Mouse (Mus musculus) common myeloid progenitor, adult 5-6 weeks (primary cell): ENCODE data around the gene Mak. TPM values are rescaled to one million over a fixed set of nuclear protein-coding genes. Genes with fewer than 3 reads are reported as not detected.

Experiments
- ATAC-seq: replicated peaks from 2 replicates; pipeline ENCODE4 v1.8.0; 2016; ENCODE audit warnings: low read depth, mild to moderate bottlenecking, moderate TSS enrichment, inconsistent platforms; ENCODE audit not compliant: poor library complexity, severe bottlenecking
- total RNA-seq: library from RNA; stranded (forward); fragments of 200-1000, 187-1606 nt; gene quantifications from 2 replicates; pipeline ENCODE4 v1.2.3, GENCODE M21; 2017

Gene Mak
- not detected in 2 replicates for total RNA-seq

DNA sequence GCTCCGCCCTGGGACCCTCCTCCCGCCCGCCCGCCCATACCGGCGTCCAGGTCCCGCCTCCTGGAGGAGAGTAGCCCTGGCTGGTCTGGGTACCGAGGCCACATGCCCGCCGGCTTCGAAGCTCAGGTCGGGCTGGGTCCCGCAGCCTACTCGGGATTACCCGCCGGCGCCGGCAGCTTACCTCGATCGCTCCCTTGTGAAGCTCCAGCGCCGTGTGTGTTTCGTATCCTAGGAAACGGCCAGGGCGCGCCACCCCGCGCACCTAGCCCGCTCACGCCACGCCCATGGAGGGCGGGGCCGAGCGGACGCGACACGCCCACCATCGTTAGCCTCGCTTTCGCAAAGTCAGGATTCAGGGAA, at the start of gene Mak:
Gene Mak (minus strand): TSS at position 286 of the 360 bp plus-strand sequence.
- ATAC-seq, result peak; percentile 81

DNA sequence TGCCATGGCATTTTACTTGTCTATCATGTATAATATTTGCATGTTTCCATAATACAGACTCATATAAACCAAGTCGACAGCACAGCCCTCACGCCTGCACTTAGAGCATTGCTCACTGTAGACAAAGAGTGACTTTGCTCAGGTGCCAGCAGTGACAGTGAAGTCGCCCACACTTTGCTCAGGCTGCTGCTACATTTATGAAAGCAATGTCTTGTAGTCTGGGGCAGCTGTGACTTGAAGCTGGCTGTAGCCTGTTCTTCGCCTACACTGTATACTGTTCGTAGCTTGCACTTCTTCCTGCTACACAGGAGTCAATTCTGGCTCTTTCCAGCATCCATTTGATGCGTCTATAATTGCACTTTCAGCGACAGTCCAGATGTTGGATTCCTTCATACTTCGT, 49.6 kb upstream of the Mak start:
- ATAC-seq, result no peak

DNA sequence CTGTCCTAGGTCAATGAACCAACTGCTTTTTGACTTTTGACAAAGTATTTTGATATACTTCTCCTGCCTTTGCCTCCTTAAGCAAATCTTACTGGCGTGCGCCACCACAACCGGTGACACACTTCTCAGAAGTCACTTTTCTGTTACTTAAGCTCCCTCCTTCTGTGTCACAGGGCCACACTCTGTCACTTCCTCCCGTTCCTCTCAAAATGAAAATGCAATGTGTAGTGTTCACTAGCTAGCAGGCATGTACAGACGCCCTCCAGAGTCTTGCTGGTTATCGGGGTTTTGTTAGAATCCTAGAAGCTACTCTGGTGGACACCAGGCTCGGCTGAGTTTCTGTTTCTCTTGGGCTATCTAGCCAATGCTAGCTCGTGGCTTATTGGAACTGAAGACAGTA, 48.8 kb upstream of the Mak start:
- peak; percentile 47 for ATAC-seq

DNA sequence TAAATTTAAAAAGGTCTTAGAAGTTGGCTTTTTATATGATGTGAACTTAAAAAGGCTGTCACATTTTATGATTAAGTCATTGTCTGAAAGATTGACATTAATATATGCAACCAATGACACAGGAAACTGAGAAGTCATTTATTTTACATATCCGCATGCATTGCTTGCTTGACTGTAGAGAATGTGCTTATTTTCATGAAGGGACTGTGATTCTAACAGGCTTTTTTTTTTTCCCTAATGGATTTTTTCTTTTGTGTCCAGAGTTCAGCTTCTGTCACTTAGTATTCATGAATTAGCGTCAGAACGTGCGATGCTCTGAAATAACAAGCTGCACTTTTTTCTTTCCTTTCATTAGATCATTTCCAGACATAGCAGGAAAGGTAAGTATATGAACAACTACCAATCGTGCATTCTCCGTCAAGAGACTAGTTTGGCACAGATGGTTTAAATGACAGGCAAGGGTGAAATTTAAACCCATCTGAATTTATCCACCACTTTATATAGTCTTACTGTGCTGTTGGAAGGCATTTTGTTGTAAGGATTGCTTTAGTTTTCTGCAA, 44.2 kb upstream of the Mak start:
- ATAC-seq, result no peak

DNA sequence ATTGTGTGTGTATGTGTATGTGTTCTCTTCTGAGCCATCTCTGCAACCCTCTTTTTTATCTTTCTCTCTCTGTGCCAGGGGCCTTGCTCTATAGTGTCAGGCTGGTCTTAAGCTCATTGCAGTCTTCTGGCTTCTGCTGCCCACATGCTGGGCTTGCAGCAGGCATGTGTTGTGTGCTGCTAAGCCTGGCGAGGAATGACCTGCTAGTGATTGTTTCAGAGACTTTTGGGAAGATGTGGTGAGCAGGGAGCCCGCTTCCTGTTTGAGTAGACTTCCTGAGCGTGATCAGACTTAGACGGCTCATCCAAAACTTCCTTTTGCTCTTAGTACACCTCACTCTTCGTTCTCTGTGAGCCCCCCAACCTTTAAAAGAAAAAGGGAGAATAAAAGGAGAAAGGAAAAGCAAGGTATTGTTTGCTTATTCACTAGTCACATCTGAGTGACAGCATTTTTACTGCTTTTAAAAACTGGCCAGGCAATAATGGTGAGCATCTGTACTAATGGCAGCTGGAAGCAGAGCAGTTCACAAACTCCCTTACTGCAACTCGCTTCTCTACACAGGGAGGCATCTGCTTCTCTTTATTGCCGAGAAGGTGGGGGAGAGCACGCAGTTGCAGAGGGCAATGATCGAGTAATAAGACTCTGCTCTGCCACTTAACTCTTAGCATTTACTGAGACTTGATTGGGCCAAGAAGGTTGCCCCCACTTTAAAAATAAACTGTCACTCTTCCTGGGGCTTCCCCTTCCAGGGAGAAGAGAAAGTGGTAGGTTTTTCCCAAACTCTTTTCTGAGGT, 39.8 kb upstream of the Mak start:
- 0 out of 2 replicates have a peak, but pooled peaks have one; percentile 39 for ATAC-seq

DNA sequence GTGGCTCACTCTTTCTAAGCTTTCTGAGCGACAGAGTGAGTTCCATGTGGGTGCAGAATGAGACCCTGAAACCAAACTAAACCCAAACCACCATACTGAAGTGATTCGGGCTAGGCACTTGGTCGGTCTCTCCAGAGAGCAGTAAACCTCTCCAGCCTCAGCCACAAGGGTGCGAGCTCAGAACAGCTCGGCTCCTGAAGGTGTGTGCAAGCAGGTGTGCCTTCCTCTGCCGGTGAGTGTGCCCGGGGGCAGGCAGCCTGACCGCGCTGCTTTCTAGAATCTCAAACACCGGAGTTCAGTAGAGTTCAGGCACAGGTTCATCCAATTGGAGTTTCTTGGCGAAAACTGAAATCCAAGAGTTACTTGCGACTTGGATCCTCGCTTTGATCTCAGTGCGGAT, 34.4 kb upstream of the Mak start, which contains the start of gene Sycp2l:
Gene Sycp2l (plus strand): TSS at position 368 of the 400 bp plus-strand sequence.
- ATAC-seq, result no peak

DNA sequence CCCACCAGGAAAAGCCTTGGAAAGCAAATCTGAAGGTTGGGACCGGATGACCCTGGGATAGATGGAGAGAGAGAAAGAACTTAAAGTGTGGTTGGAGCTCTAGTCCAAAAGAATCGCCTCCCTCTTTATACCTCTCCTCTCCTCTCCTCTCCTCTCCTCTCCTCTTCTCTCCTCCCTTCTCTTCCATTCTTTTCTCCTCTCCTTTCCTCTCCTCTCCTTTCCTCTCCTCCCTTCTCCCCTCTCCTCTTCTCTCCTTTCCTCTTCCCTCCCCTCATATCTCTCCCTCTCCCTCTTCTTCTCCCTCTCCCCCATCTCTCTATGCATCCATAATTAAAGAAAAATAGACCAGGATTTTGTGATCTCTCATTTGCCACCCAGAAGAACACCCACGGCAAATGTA, 31.4 kb upstream of the Mak start, which contains the start of gene Gcm2:
Gene Gcm2 (minus strand): TSS at position 101 of the 400 bp plus-strand sequence.
- ATAC-seq, result no peak

DNA sequence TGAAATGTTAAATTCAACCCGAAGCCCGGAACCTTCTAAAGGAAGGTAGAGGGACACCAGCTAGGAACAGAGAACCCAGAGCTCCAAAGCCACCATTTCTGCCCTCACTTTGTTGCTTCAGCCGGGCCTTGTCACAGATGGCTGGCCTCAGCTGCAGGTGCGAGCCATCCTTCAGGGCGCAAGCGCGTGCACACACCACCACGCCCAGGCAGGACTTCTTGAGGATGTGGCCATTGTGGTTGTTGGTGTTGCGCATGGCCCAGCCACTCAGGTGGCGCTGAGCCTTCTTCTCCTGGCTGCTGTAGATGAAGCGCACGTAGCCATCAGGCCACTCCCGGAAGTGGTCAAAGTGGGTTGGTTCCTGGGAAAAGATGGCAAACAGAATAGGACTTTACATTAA, 26.0 kb upstream of the Mak start:
- ATAC-seq, result no peak

DNA sequence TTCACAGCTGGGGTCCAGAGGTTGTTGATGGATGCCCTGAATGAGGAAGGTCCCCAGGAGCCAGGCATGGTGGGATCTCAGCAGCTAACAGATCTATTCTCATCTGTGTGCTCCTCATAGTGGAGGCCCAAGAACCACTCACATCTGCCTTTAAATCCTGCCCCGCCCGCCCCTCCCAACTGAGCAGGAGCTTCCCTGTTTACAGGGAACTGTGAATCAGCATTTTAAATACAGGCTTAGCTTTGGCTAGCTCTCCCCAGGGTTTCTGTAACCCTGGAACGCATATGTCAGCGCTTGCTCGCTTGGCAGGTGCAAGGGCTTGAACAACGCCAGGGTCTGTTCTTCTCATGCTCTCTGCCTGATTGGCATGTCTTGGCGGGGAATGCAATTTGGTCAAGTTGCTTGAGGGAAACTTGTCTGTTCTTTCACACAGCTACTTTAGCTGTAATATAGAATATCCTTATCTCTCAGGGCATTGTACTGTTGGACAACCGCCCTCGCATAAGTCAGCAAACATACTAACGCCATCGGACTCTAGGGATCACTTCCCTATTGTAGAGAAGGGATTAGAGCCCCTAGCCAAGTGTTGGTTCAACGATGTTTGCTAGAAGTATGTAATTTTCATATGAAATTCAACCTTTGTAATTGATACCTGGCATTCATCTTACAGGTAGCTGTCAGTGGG, 24.5 kb upstream of the Mak start:
- ATAC-seq, result no peak

DNA sequence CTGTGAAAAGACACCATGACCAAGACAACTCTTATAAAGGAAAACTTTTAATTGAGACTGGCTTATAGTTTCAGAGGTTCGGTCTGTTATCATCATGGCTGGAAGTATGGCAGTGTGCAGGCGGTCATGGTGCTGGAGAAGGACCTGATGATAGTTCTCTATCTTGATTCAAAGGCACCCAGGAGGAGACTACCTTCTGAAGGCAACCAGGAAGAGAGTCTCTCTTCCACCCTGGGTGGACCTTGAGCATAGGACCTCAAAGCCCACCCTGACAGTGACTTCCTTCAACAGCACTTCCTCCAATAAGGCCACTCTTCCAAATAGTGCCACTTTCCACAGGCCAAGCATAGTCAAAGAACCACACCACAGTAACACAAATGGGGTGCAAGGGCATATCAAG, 20.5 kb upstream of the Mak start:
- ATAC-seq, result no peak

DNA sequence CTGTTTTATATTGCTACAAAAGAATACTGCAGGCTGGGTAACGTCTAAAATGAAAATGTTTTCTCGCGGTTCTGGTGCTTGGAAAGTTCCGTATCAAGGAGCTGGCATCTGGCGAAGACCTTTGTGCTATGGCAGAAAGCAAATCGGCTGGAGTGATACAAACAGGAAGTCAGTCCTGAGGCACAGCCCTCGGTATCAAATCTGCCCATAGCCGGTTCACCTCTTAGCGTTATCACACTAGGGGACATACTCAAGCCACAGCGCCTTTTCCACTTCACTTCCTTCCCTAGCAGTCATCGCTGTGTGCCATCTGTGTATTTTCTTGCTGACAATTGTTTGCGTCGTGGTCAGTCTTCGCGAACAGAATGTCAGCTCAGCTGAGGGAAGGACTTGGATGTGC, 18.8 kb upstream of the Mak start:
- ATAC-seq, result peak; percentile 69

DNA sequence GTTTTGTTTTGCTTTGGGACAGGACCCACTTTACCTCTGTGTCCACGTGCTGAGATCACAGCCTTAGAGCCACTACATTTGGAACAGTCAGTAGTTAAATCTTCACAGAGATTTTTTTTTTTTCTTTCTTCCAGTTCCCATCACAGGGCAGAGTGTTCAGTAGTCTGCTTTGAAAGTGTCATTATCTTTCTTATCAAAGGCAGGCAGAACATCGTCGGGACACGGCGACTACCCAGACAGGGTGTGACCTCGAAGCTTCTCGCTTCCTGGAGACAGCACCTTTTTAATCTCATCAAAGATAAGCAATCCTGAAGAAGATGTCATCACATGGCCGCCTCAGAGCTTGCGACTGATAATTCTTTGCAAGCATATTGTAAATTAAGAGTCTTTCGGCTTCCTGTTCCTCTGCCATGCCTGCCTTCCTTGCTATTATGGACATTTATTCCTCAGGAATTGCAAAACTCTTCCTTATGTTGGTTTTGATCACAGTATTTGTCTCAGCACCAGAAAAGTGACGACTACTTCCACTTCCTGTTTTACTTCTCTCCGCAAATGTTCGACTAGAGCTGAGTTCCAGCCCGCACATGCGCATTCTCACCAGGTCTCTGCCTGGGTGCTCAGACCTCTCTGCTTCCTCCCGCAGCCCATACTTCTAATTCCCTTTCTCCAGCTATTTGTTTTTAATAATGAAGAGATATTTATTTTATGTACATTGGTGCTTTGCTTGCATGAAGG, 18.0 kb upstream of the Mak start:
- ATAC-seq, result peak; percentile 85

DNA sequence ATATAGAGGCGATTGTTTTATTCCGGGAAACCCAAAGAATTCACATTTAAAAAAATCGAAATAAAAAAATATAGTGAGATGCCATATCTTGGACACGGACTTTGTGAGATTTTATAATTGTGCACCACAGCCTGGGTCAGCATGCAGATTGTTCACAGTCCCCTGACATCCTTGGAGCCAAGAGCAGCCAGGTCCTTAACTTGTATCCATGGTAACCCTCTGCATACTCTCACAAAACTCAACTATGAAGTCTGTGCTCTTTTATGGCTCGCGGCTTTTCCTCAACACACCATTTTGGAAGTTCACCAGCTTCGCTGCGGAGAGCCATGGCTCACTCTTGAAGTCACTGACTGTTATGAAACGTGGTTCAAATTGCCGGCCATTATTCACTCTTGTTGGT, 14.7 kb upstream of the Mak start:
- no peak for ATAC-seq

DNA sequence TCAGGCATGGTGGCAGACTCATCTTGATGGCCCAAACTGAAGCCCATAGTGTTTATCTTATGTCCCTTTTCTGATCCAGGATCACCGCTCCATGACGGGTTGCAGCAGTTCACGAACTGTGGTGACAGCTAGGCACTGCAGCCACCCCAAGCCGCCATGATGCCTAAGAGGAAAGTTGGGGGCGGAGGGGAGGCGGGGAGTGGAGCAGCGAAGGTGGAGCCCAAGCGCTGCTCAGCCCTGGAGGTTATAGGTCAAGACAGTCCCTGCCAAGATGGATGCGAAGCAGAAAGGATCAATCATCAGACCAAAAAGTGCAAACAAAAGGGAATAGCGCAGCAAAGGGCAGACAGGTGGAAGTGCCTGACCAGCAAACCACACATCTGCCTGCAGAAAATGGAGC, 11.8 kb upstream of the Mak start:
- no peak for ATAC-seq

DNA sequence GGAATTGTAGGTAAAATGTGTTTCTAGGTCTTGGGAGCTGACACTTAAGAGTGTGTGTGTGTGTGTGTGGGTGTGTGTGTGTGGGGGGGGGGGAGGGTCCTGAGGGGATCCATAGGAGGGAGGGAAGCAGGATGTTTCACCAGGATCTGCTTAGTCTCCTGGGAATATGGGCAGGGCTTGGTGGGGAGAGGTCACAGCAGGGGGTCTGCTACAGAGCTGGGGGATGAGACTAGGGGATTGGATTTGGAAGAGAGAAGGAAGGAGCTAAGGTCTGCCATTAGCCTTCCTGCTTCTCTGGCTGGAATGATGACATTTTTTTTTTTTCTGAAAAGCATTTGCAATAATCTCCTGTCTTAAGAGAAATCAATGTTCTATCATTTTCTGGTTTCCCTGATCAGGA, 9.2 kb upstream of the Mak start:
- no peak for ATAC-seq

DNA sequence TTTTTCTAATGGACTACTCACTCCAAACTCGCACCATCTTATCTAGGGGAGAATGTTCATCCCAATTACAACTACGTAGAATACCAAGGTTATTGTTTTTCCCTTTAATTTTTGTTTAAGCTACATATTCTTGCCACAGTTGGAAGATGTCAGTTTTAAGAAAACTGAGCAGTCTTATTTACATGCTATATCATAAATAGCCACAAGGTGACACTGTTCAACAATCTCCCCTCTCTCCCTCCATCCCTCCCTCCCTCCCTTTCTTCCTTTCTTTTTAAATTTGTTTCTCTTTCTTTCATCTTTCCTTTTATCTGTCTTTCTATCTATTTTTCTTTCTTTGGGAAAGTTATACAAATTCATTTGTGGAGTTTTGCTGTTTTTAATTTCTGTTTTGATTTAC, 5.6 kb upstream of the Mak start:
- ATAC-seq, result no peak; the same call in 1 of the 2 replicates

DNA sequence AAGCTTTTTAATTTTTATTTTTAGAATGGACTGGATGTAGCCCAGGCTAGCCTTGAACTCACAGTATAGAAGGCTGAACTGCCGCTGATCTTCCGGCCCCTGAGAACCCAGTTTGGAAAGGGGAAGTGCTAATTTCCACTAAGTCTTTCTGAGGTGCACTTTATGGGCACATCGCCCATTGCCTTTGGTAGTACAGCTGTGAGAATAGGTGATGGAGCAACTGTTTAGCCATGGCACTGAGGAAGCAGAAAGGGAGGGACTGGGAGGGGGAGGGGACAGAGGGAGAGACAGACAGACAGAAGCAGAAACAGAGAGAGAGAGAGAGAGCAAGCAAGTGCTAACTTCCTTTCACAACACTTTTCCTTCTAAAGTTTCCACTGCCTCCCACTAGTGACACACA, 5.0 kb upstream of the Mak start:
- ATAC-seq, result peak; percentile 74

DNA sequence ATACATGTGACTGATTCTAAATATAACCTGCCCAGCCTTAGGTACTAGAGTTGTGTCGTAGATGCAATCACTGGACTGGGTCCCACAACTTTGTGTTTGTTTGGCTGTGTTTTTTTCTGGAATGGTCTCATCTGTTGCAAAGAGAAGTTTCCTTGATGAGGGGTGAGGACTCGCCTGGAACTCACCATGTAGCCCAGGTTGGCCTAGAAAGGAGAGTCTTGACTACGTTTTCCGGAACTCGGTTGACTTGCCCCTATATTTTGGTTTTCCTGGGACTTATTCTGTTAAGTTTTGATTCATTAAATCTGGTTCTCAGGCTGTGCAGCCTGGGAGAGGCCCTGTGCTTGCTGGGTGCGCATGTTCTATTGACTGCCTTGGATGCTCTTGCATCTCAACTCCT, 1.2 kb upstream of the Mak start:
- no peak for ATAC-seq

DNA sequence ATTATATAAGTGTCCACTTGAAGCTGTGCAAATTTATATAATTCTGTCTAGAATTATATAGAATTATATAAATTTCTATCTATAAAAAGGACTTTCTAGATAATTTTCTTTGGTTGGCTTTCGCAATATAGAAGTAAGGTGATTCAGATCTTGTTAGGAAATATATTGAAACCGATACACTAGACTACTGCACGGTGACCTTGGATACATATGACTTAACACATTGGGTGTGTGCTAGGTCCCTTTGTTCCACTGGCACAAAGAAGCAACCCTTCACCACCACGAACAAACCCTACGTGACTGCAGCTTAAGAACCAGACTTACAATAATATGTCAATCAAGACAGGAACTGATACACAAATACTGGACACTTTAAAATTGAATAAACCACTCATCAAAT, 353 bp upstream of the Mak start:
- no peak for ATAC-seq

DNA sequence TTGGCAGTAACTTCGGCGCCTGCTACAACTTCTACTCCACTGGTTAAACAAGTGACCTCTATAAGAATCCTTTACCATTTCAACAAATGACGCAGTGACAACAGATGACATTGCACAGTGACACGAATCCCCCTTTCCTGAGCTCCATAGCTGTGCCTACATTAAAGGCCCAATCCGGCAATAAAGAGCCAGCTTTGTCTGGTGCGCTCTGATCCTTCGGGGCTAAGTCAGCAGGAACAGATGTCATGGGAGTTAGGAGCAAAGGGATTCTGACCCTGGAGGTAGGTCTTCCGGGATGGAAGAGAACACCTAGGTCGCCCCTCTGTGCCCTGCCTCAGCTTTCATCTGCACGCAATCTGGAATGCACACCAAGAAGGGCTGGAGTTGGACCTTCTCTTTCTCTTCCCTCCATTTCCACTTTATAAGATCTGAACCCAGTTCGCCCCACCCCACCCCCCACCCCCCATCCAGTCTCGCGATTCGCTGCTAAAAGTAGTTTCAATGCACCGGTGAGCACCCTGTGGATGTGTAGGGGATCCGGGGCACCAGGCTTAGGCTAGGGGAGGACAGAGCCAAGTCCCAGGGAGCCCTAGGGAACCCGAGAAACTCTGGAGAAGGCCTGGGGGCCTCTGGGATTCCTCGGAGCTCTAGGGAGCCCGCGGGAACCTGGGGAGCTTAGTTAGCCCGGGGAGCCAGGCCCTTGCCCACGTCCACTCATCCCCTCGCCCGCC, 651 bp downstream of the Mak start:
- ATAC-seq, result no peak
